Mouse (Mus musculus): Measurements from ENCODE around the gene Casz1. TPM values are rescaled to one million over a fixed set of nuclear protein-coding genes. Genes with fewer than 3 reads are reported as not detected.
A peak's percentile ranks its signal among the peaks of the same experiment; 100 is the strongest.

The Casz1 gene
- polyA plus RNA-seq, 1 experiment from 2014 or later: 6.7 TPM

GRCm38 (mm10) chr4:148923976-148924375, 119.7 kb downstream of the Casz1 start:
- ATAC-seq (replicated peaks; ENCODE audit: low FRiP score, low read depth): no peak

GRCm38 (mm10) chr4:148925589-148926359, 121.5 kb downstream of the Casz1 start:
- whole genome bisulfite sequencing: 33% methylated on average over 18 of the region's 18 CpGs
- Histone ChIP-seq H3K4me3 (replicated peaks; ENCODE audit: low read depth, low read length) (no peak overlapping the region), H3K9me3 (replicated peaks; ENCODE audit: low read length) (no peaks in the 10 kb centered on the region), H3K9ac (ENCODE audit: low read depth, low read length) (no peak overlapping the region), H3K27ac (peak overlapping the region; percentile 63), H3K36me3 (ENCODE audit: insufficient read depth, low read length) (no peaks in the 10 kb centered on the region), H3K4me1 (replicated peaks; ENCODE audit: insufficient read depth, low read length) (peaks cover 60% of the 10 kb centered on the region), H3K4me2 (ENCODE audit: low read length) (0 out of 2 replicates have a peak overlapping the region, but pooled peaks have one; percentile 12), H3K27me3 (ENCODE audit: insufficient read depth, low read length) (0 out of 2 replicates have a peak, but pooled peaks cover 5% of the 10 kb centered on the region)
- ATAC-seq (replicated peaks; ENCODE audit: low FRiP score, low read depth) (peak; percentile 27; the same call in 1 of the 2 replicates), DNase-seq (ENCODE audit: low spot score) (peak; percentile 60)
- no peak for TF ChIP-seq CTCF (IDR thresholded peaks at IDR 0.05; ENCODE audit: low read depth)

More at GRCm38 (mm10) chr4:148923976-148924375, 119.7 kb downstream of the Casz1 start:
- H3K36me3 ChIP-seq (ENCODE audit: insufficient read depth, low read length): no peaks in the 10 kb centered on the region
- H3K4me1 ChIP-seq (replicated peaks; ENCODE audit: insufficient read depth, low read length): peaks cover 72% of the 10 kb centered on the region
- H3K27ac ChIP-seq: peak overlapping the region; percentile 55
- 31% methylated on average over 8 of the region's 8 CpGs for WGBS
- 0 out of 2 replicates have a peak, but pooled peaks cover 5% of the 10 kb centered on the region for H3K27me3 ChIP-seq (ENCODE audit: insufficient read depth, low read length)
- DNase-seq (ENCODE audit: low spot score): peak; percentile 80
- H3K4me3 ChIP-seq (replicated peaks; ENCODE audit: low read depth, low read length): no peak overlapping the region
- H3K4me2 ChIP-seq (ENCODE audit: low read length): no peak overlapping the region
- no peaks in the 10 kb centered on the region for H3K9me3 ChIP-seq (replicated peaks; ENCODE audit: low read length)
- H3K9ac ChIP-seq (ENCODE audit: low read depth, low read length): no peak overlapping the region
- TF ChIP-seq CTCF (IDR thresholded peaks at IDR 0.05; ENCODE audit: low read depth): no peak

GRCm38 (mm10) chr4:148926459-148926858, 122.2 kb downstream of the Casz1 start:
- 0 out of 2 replicates have a peak overlapping the region, but pooled peaks have one; percentile 12 for H3K4me2 ChIP-seq (ENCODE audit: low read length)
- H3K27ac ChIP-seq: peak overlapping the region; percentile 63
- WGBS: 17% methylated on average over 8 of the region's 8 CpGs
- ATAC-seq (replicated peaks; ENCODE audit: low FRiP score, low read depth) (no peak), DNase-seq (ENCODE audit: low spot score) (no peak)
- peaks cover 56% of the 10 kb centered on the region for H3K4me1 ChIP-seq (replicated peaks; ENCODE audit: insufficient read depth, low read length)
- H3K9me3 ChIP-seq (replicated peaks; ENCODE audit: low read length): no peaks in the 10 kb centered on the region
- no peak for TF ChIP-seq CTCF (IDR thresholded peaks at IDR 0.05; ENCODE audit: low read depth)
- no peaks in the 10 kb centered on the region for H3K36me3 ChIP-seq (ENCODE audit: insufficient read depth, low read length)
- H3K4me3 ChIP-seq (replicated peaks; ENCODE audit: low read depth, low read length): no peak overlapping the region
- no peak overlapping the region for H3K9ac ChIP-seq (ENCODE audit: low read depth, low read length)
- H3K27me3 ChIP-seq (ENCODE audit: insufficient read depth, low read length): 0 out of 2 replicates have a peak, but pooled peaks cover 2% of the 10 kb centered on the region

GRCm38 (mm10) chr4:148928316-148928715, 124.1 kb downstream of the Casz1 start:
- H3K4me3 ChIP-seq (replicated peaks; ENCODE audit: low read depth, low read length): no peak overlapping the region
- DNase-seq (ENCODE audit: low spot score) (no peak), ATAC-seq (replicated peaks; ENCODE audit: low FRiP score, low read depth) (no peak)
- 0 out of 2 replicates have a peak, but pooled peaks cover 4% of the 10 kb centered on the region for H3K36me3 ChIP-seq (ENCODE audit: insufficient read depth, low read length)
- H3K9ac ChIP-seq (ENCODE audit: low read depth, low read length): no peak overlapping the region
- H3K4me1 ChIP-seq (replicated peaks; ENCODE audit: insufficient read depth, low read length): peaks cover 43% of the 10 kb centered on the region
- no peaks in the 10 kb centered on the region for H3K27me3 ChIP-seq (ENCODE audit: insufficient read depth, low read length)
- H3K4me2 ChIP-seq (ENCODE audit: low read length): no peak overlapping the region
- H3K9me3 ChIP-seq (replicated peaks; ENCODE audit: low read length): no peaks in the 10 kb centered on the region
- H3K27ac ChIP-seq: 0 out of 2 replicates have a peak overlapping the region, but pooled peaks have one; percentile 2
- 65% methylated on average over 9 of the region's 9 CpGs for WGBS
- TF ChIP-seq CTCF (IDR thresholded peaks at IDR 0.05; ENCODE audit: low read depth): no peak

GRCm38 (mm10) chr4:148928876-148929275, 124.6 kb downstream of the Casz1 start:
- no peaks in the 10 kb centered on the region for H3K9me3 ChIP-seq (replicated peaks; ENCODE audit: low read length)
- 81% methylated on average over 16 of the region's 16 CpGs for WGBS
- DNase-seq (ENCODE audit: low spot score) (no peak), ATAC-seq (replicated peaks; ENCODE audit: low FRiP score, low read depth) (no peak)
- H3K9ac ChIP-seq (ENCODE audit: low read depth, low read length): no peak overlapping the region
- H3K36me3 ChIP-seq (ENCODE audit: insufficient read depth, low read length): 0 out of 2 replicates have a peak, but pooled peaks cover 4% of the 10 kb centered on the region
- no peaks in the 10 kb centered on the region for H3K27me3 ChIP-seq (ENCODE audit: insufficient read depth, low read length)
- H3K4me1 ChIP-seq (replicated peaks; ENCODE audit: insufficient read depth, low read length): peaks cover 37% of the 10 kb centered on the region
- no peak for TF ChIP-seq CTCF (IDR thresholded peaks at IDR 0.05; ENCODE audit: low read depth)
- no peak overlapping the region for H3K4me3 ChIP-seq (replicated peaks; ENCODE audit: low read depth, low read length)
- no peak overlapping the region for H3K27ac ChIP-seq
- H3K4me2 ChIP-seq (ENCODE audit: low read length): no peak overlapping the region

GRCm38 (mm10) chr4:148930721-148931229, 126.5 kb downstream of the Casz1 start:
- H3K27ac ChIP-seq: no peak overlapping the region
- DNase-seq (ENCODE audit: low spot score): no peak

More at GRCm38 (mm10) chr4:148930721-148931229, 126.5 kb downstream of the Casz1 start:
- no peak overlapping the region for H3K4me3 ChIP-seq (replicated peaks; ENCODE audit: low read depth, low read length)
- no peaks in the 10 kb centered on the region for H3K27me3 ChIP-seq (ENCODE audit: insufficient read depth, low read length)
- H3K4me1 ChIP-seq (replicated peaks; ENCODE audit: insufficient read depth, low read length): peaks cover 33% of the 10 kb centered on the region
- no peak overlapping the region for H3K4me2 ChIP-seq (ENCODE audit: low read length)
- TF ChIP-seq CTCF (IDR thresholded peaks at IDR 0.05; ENCODE audit: low read depth): no peak
- WGBS: 70% methylated on average over 9 of the region's 9 CpGs
- H3K9me3 ChIP-seq (replicated peaks; ENCODE audit: low read length): no peaks in the 10 kb centered on the region
- no peak for ATAC-seq (replicated peaks; ENCODE audit: low FRiP score, low read depth)
- H3K9ac ChIP-seq (ENCODE audit: low read depth, low read length): 0 out of 2 replicates have a peak overlapping the region, but pooled peaks have one; percentile 4
- peaks cover 9% of the 10 kb centered on the region; the same call in 1 of the 2 replicates for H3K36me3 ChIP-seq (ENCODE audit: insufficient read depth, low read length)

All from kidney, postnatal 0 days (tissue).